Mouse (Mus musculus): ENCODE measurements at regions not wholly inside any gene's neighbourhood (a gene's known extent, or its start where the extent isn't known, plus 50 kb on each side); places are given as distances from the start of the nearest gene placed in this dataset.
A peak's percentile ranks its signal among the peaks of the same experiment; 100 is the strongest.

GRCm38 (mm10) chr5:116714256-116714655, 122.6 kb upstream of the Srrm4 start:
- H3K36me3 ChIP-seq (ENCODE audit: control insufficient read depth, insufficient read depth, low read length) = no peaks in the 10 kb centered on the region
- H3K27ac ChIP-seq (replicated peaks; ENCODE audit: low read depth, low read length) = no peak overlapping the region
- H3K4me1 ChIP-seq (ENCODE audit: control insufficient read depth, insufficient read depth, low read length) = no peaks in the 10 kb centered on the region
- TF ChIP-seq POLR2A (IDR thresholded peaks at IDR 0.05; ENCODE audit: borderline replicate concordance, extremely low read depth, insufficient read depth, insufficient read length) = no peak
- no peak overlapping the region for H3K4me2 ChIP-seq (replicated peaks; ENCODE audit: low read depth, low read length, severe bottlenecking)
- WGBS = 28% methylated on average over 7 of the region's 7 CpGs
- ATAC-seq (ENCODE audit: low FRiP score, low read depth) = no peak
- no peak overlapping the region for H3K4me3 ChIP-seq (replicated peaks; ENCODE audit: low read length)
- peak; percentile 79 for DNase-seq (ENCODE audit: low spot score)
- no peak overlapping the region for H3K9ac ChIP-seq (ENCODE audit: low read depth, low read length, severe bottlenecking)
- no peaks in the 10 kb centered on the region for H3K9me3 ChIP-seq (ENCODE audit: control insufficient read depth, low read length)
- H3K27me3 ChIP-seq (ENCODE audit: control insufficient read depth, insufficient read depth, low read length) = no peaks in the 10 kb centered on the region

- no peak overlapping the region for H3K4me2 ChIP-seq (replicated peaks; ENCODE audit: low read depth, low read length, severe bottlenecking)
- no peak overlapping the region for H3K9ac ChIP-seq (ENCODE audit: low read depth, low read length, severe bottlenecking)
- WGBS = 91% methylated on average over 3 of the region's 3 CpGs
- H3K27me3 ChIP-seq (ENCODE audit: control insufficient read depth, insufficient read depth, low read length) = no peaks in the 10 kb centered on the region
- H3K27ac ChIP-seq (replicated peaks; ENCODE audit: low read depth, low read length) = no peak overlapping the region
- H3K9me3 ChIP-seq (ENCODE audit: control insufficient read depth, low read length) = no peaks in the 10 kb centered on the region
- DNase-seq (ENCODE audit: low spot score) (no peak), ATAC-seq (ENCODE audit: low FRiP score, low read depth) (no peak)
- no peaks in the 10 kb centered on the region for H3K36me3 ChIP-seq (ENCODE audit: control insufficient read depth, insufficient read depth, low read length)
- TF ChIP-seq POLR2A (IDR thresholded peaks at IDR 0.05; ENCODE audit: borderline replicate concordance, extremely low read depth, insufficient read depth, insufficient read length) = no peak
- no peak overlapping the region for H3K4me3 ChIP-seq (replicated peaks; ENCODE audit: low read length)
- no peaks in the 10 kb centered on the region for H3K4me1 ChIP-seq (ENCODE audit: control insufficient read depth, insufficient read depth, low read length)
These were observed 120.4 kb upstream of the Srrm4 start for GRCm38 (mm10) chr5:116712056-116712455.

GRCm38 (mm10) chr5:116708505-116708904, 116.9 kb upstream of the Srrm4 start:
- ATAC-seq (ENCODE audit: low FRiP score, low read depth) (no peak), DNase-seq (ENCODE audit: low spot score) (no peak)
- Histone ChIP-seq H3K27me3 (ENCODE audit: control insufficient read depth, insufficient read depth, low read length) (no peaks in the 10 kb centered on the region), H3K4me2 (replicated peaks; ENCODE audit: low read depth, low read length, severe bottlenecking) (no peak overlapping the region), H3K9ac (ENCODE audit: low read depth, low read length, severe bottlenecking) (no peak overlapping the region), H3K4me1 (ENCODE audit: control insufficient read depth, insufficient read depth, low read length) (no peaks in the 10 kb centered on the region), H3K27ac (replicated peaks; ENCODE audit: low read depth, low read length) (no peak overlapping the region), H3K4me3 (replicated peaks; ENCODE audit: low read length) (no peak overlapping the region), H3K36me3 (ENCODE audit: control insufficient read depth, insufficient read depth, low read length) (no peaks in the 10 kb centered on the region), H3K9me3 (ENCODE audit: control insufficient read depth, low read length) (no peaks in the 10 kb centered on the region)
- TF ChIP-seq POLR2A (IDR thresholded peaks at IDR 0.05; ENCODE audit: borderline replicate concordance, extremely low read depth, insufficient read depth, insufficient read length) = no peak
- WGBS = 22% methylated on average over 6 of the region's 6 CpGs

GRCm38 (mm10) chr5:116662466-116662865, 70.8 kb upstream of the Srrm4 start:
- DNase-seq (ENCODE audit: low spot score) = no peak

GRCm38 (mm10) chr5:116661851-116662250, 70.2 kb upstream of the Srrm4 start:
- Histone ChIP-seq H3K27ac (replicated peaks; ENCODE audit: low read depth, low read length) (no peak overlapping the region), H3K4me1 (ENCODE audit: control insufficient read depth, insufficient read depth, low read length) (no peaks in the 10 kb centered on the region), H3K36me3 (ENCODE audit: control insufficient read depth, insufficient read depth, low read length) (no peaks in the 10 kb centered on the region), H3K9me3 (ENCODE audit: control insufficient read depth, low read length) (no peaks in the 10 kb centered on the region), H3K4me3 (replicated peaks; ENCODE audit: low read length) (no peak overlapping the region), H3K9ac (ENCODE audit: low read depth, low read length, severe bottlenecking) (no peak overlapping the region), H3K4me2 (replicated peaks; ENCODE audit: low read depth, low read length, severe bottlenecking) (no peak overlapping the region), H3K27me3 (ENCODE audit: control insufficient read depth, insufficient read depth, low read length) (no peaks in the 10 kb centered on the region)
- peak; percentile 12 for DNase-seq (ENCODE audit: low spot score)
- no peak for TF ChIP-seq POLR2A (IDR thresholded peaks at IDR 0.05; ENCODE audit: borderline replicate concordance, extremely low read depth, insufficient read depth, insufficient read length)
- 65% methylated on average over 2 of the region's 2 CpGs for WGBS
- ATAC-seq (ENCODE audit: low FRiP score, low read depth) = no peak

More at GRCm38 (mm10) chr5:116662466-116662865, 70.8 kb upstream of the Srrm4 start:
- no peak for TF ChIP-seq POLR2A (IDR thresholded peaks at IDR 0.05; ENCODE audit: borderline replicate concordance, extremely low read depth, insufficient read depth, insufficient read length)
- no peaks in the 10 kb centered on the region for H3K4me1 ChIP-seq (ENCODE audit: control insufficient read depth, insufficient read depth, low read length)
- WGBS = 72% methylated on average over 5 of the region's 5 CpGs
- no peak overlapping the region for H3K4me2 ChIP-seq (replicated peaks; ENCODE audit: low read depth, low read length, severe bottlenecking)
- no peaks in the 10 kb centered on the region for H3K36me3 ChIP-seq (ENCODE audit: control insufficient read depth, insufficient read depth, low read length)
- H3K4me3 ChIP-seq (replicated peaks; ENCODE audit: low read length) = no peak overlapping the region
- no peak for ATAC-seq (ENCODE audit: low FRiP score, low read depth)
- H3K9me3 ChIP-seq (ENCODE audit: control insufficient read depth, low read length) = no peaks in the 10 kb centered on the region
- no peak overlapping the region for H3K9ac ChIP-seq (ENCODE audit: low read depth, low read length, severe bottlenecking)
- no peaks in the 10 kb centered on the region for H3K27me3 ChIP-seq (ENCODE audit: control insufficient read depth, insufficient read depth, low read length)
- H3K27ac ChIP-seq (replicated peaks; ENCODE audit: low read depth, low read length) = no peak overlapping the region

Measured in limb, embryonic 14.5 days (tissue).